Mouse (Mus musculus) heart, adult 8-10 months (tissue): Measurements from ENCODE around the gene Ppat. TPM values are rescaled to one million over a fixed set of nuclear protein-coding genes. Genes with fewer than 3 reads are reported as not detected.

ENCODE experiments used
- DNase-seq: peaks from one replicate; pipeline ENCODE4 v3.0.0; 2022; ENCODE audit warnings: low spot score
- total RNA-seq, 4 experiments: library from RNA; stranded (reverse); gene quantifications; 2 replicates each; pipeline ENCODE4 v1.2.4; 2022

Ppat gene
- total RNA-seq, 4 experiments from 2014 or later = 12.7 to 20.9 (median 17.6) TPM

GRCm38 (mm10) chr5:76884107-76884506 is 67.3 kb downstream of the Ppat start:
- DNase-seq = no peak

- peak; percentile 16 for DNase-seq
Observed at GRCm38 (mm10) chr5:76876106-76876758, 75.1 kb downstream of the Ppat start.

- no peak for DNase-seq
Observed at GRCm38 (mm10) chr5:76869553-76869952, 81.8 kb downstream of the Ppat start.

DNA sequence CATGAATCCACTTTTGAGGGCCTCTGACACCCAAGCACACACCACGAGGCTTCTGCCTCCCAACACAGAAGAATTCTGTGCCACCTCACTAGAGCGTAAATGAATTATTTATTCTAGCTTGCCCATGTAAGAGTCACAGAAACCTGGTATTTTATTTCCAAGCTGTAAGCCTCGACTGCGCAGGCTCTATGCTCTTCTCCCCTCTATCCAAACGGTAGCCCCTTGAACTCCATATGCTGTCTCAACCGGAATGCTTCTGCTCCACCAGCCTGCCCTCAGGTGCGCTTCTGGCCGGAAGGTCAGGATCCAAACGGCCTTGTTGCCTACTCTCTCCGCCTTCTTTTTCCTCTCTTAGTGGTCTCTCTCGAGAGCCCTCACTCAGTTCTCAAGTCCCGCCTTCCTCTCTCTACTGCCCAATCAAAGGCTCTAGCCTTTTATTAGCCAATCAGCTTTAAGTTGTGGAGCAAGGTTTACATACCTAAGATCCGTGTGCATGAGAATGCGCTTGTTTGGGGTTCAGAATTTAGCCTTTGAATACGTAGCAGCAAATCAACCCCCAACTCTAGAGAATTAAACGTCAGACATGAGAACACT is 82.6 kb downstream of the Ppat start:
- DNase-seq = no peak

- DNase-seq = no peak
Observed at GRCm38 (mm10) chr5:76866819-76867218, 84.6 kb downstream of the Ppat start.

Other genes with a start within 250 kb of the Ppat start
- gene Aasdh, start 46.1 kb downstream of the Ppat start, total RNA-seq = 10 to 100 TPM; 12.5 to 23.2 (median 17.8) TPM
- gene Paics, start 271 bp downstream of the Ppat start, total RNA-seq = 100 to 1,000 TPM; 149 to 170 (median 159) TPM
- 10 to 100 TPM; 45.0 to 54.1 (median 49.1) TPM for gene Srp72, start 23.1 kb upstream of the Ppat start, total RNA-seq
- not detected for gene Arl9, start 52.5 kb upstream of the Ppat start, total RNA-seq
- gene Thegl, start 64.4 kb upstream of the Ppat start, total RNA-seq = not detected
- 100 to 1,000 TPM; 354 to 475 (median 429) TPM for gene Hopx, start 163.5 kb upstream of the Ppat start, total RNA-seq